Mouse (Mus musculus) kidney, embryonic 14.5 days (tissue): ENCODE measurements around the gene Esrra. TPM values are rescaled to one million over a fixed set of nuclear protein-coding genes. Genes with fewer than 3 reads are reported as not detected.

Experiments
- ATAC-seq: fragments of 200-750 bp; cut with Nextera tagmentation; 2 replicates; pipeline ENCODE4 v1.8.0; 2017; ENCODE audit warnings: moderate number of reproducible peaks, mild to moderate bottlenecking, moderate TSS enrichment, moderate library complexity; ENCODE audit not compliant: low FRiP score, low TSS enrichment
- H3K27ac ChIP-seq: fragments of 300-500 bp; sonication (generic); 2 replicates; pipeline ENCODE4 v1.5.1; 2014; ENCODE audit warnings: low read depth, mild to moderate bottlenecking, low read length, moderate library complexity, mixed read lengths
- H3K27me3 ChIP-seq: fragments of 300-500 bp; sonication (generic); 2 replicates; pipeline ENCODE4 v1.6.1; 2014; ENCODE audit warnings: mild to moderate bottlenecking, low read length; ENCODE audit not compliant: control insufficient read depth, insufficient read depth
- H3K36me3 ChIP-seq: fragments of 300-500 bp; sonication (generic); 2 replicates; pipeline ENCODE4 v1.6.1; 2014; ENCODE audit warnings: low read length, mixed read lengths; ENCODE audit not compliant: control insufficient read depth, insufficient read depth
- H3K4me1 ChIP-seq: fragments of 300-500 bp; sonication (generic); 2 replicates; pipeline ENCODE4 v1.6.1; 2014; ENCODE audit warnings: low read length, mixed read lengths; ENCODE audit not compliant: control insufficient read depth, insufficient read depth
- H3K4me2 ChIP-seq: fragments of 300-500 bp; sonication (generic); replicated peaks from 2 replicates; pipeline ENCODE4 v1.6.1; 2014; ENCODE audit warnings: low read depth, mild to moderate bottlenecking, low read length
- H3K4me3 ChIP-seq: fragments of 300-500 bp; sonication (generic); 2 replicates; pipeline ENCODE4 v1.5.1; 2014; ENCODE audit warnings: mild to moderate bottlenecking, low read length
- H3K9ac ChIP-seq: fragments of 300-500 bp; sonication (generic); 2 replicates; pipeline ENCODE4 v1.6.1; 2014; ENCODE audit warnings: low read depth, mild to moderate bottlenecking, low read length, moderate library complexity
- H3K9me3 ChIP-seq: fragments of 300-500 bp; sonication (generic); 2 replicates; pipeline ENCODE4 v1.6.1; 2016; ENCODE audit warnings: low read length; ENCODE audit not compliant: control insufficient read depth
- WGBS: fragments of 180-500 bp; shearing (Covaris S2); extraction: QIAGEN DNeasy Blood & Tissue Kit; methylation state at CpG from one replicate; pipeline ENCODE4 v1.1.7; 2014; 5-methylcytosine and 5-hydroxymethylcytosine counted together
- polyA plus RNA-seq: library from polyadenylated mRNA; unstranded; fragments of >200 nt; fragmentation: Nextera tagmentation; extraction: Ambion mirVana; gene quantifications from 2 replicates; pipeline ENCODE4 v1.2.1, GENCODE M21; 2014

Esrra gene
- polyA plus RNA-seq, 1 experiment from 2014 or later = 5.2 TPM

GRCm38 (mm10) chr19:6934195-6934977, 12.8 kb upstream of the Esrra start, which contains the start of gene Kcnk4:
Kcnk4 (minus strand) TSS chr19:6934515.
- no peaks in the 10 kb centered on the region for H3K36me3 ChIP-seq
- ATAC-seq = no peak
- H3K27me3 ChIP-seq = peaks cover 62% of the 10 kb centered on the region
- peak within 1 kb of the TSS; percentile 44 for H3K9ac ChIP-seq
- peaks cover 10% of the 10 kb centered on the region for H3K4me1 ChIP-seq
- H3K27ac ChIP-seq = no peak within 1 kb of the TSS
- H3K4me2 ChIP-seq = peak within 1 kb of the TSS; percentile 78
- peak within 1 kb of the TSS; percentile 41 for H3K4me3 ChIP-seq
- WGBS = 11% methylated on average over 23 of the region's 23 CpGs
- no peaks in the 10 kb centered on the region for H3K9me3 ChIP-seq

GRCm38 (mm10) chr19:6933436-6934194, 12.0 kb upstream of the Esrra start:
- 2% methylated on average over 58 of the region's 58 CpGs for WGBS
- no peak overlapping the region for H3K27ac ChIP-seq
- H3K27me3 ChIP-seq = peaks cover 62% of the 10 kb centered on the region
- H3K4me1 ChIP-seq = peaks cover 10% of the 10 kb centered on the region
- no peaks in the 10 kb centered on the region for H3K9me3 ChIP-seq
- peak overlapping the region; percentile 41 for H3K4me3 ChIP-seq
- ATAC-seq = peak; percentile 15; the same call in 1 of the 2 replicates
- H3K36me3 ChIP-seq = no peaks in the 10 kb centered on the region
- H3K4me2 ChIP-seq = peak overlapping the region; percentile 78
- peak overlapping the region; percentile 44 for H3K9ac ChIP-seq

GRCm38 (mm10) chr19:6933102-6933435, 11.5 kb upstream of the Esrra start:
- no peak for ATAC-seq
- peaks cover 10% of the 10 kb centered on the region for H3K4me1 ChIP-seq
- H3K9ac ChIP-seq = no peak overlapping the region
- H3K27me3 ChIP-seq = peaks cover 65% of the 10 kb centered on the region
- H3K9me3 ChIP-seq = no peaks in the 10 kb centered on the region
- no peak overlapping the region for H3K27ac ChIP-seq
- no peaks in the 10 kb centered on the region for H3K36me3 ChIP-seq
- H3K4me2 ChIP-seq = no peak overlapping the region
- 30% methylated on average over 4 of the region's 4 CpGs for WGBS
- peak overlapping the region; percentile 41 for H3K4me3 ChIP-seq

- Histone ChIP-seq H3K4me2 (no peak overlapping the region), H3K27me3 (peaks cover 75% of the 10 kb centered on the region), H3K4me1 (peaks cover 10% of the 10 kb centered on the region), H3K27ac (no peak overlapping the region), H3K4me3 (no peak overlapping the region), H3K36me3 (no peaks in the 10 kb centered on the region), H3K9ac (no peak overlapping the region), H3K9me3 (no peaks in the 10 kb centered on the region)
- WGBS = 58% methylated on average over 1 of the region's 1 CpGs
- no peak for ATAC-seq
Observed at GRCm38 (mm10) chr19:6932018-6932417, 10.4 kb upstream of the Esrra start.

- H3K4me2 ChIP-seq = no peak overlapping the region
- no peak for ATAC-seq
- H3K4me1 ChIP-seq = peaks cover 10% of the 10 kb centered on the region
- H3K9me3 ChIP-seq = peaks cover 3% of the 10 kb centered on the region; the same call in 1 of the 2 replicates
- no peak overlapping the region for H3K4me3 ChIP-seq
- no peak overlapping the region for H3K9ac ChIP-seq
- peaks cover 83% of the 10 kb centered on the region for H3K27me3 ChIP-seq
- H3K27ac ChIP-seq = no peak overlapping the region
- H3K36me3 ChIP-seq = no peaks in the 10 kb centered on the region
- WGBS = 0% methylated on average over 2 of the region's 2 CpGs
Observed at GRCm38 (mm10) chr19:6931002-6931401, 9.4 kb upstream of the Esrra start.

GRCm38 (mm10) chr19:6928080-6928479, 6.5 kb upstream of the Esrra start:
- ATAC-seq = no peak
- Histone ChIP-seq H3K4me1 (0 out of 2 replicates have a peak, but pooled peaks cover 3% of the 10 kb centered on the region), H3K27ac (no peak overlapping the region), H3K9ac (no peak overlapping the region), H3K4me2 (no peak overlapping the region), H3K36me3 (no peaks in the 10 kb centered on the region), H3K27me3 (peaks cover 78% of the 10 kb centered on the region), H3K4me3 (no peak overlapping the region), H3K9me3 (peaks cover 4% of the 10 kb centered on the region; the same call in 1 of the 2 replicates)
- WGBS = 15% methylated on average over 9 of the region's 9 CpGs

GRCm38 (mm10) chr19:6926559-6927255, 5.1 kb upstream of the Esrra start:
- H3K9me3 ChIP-seq = peaks cover 4% of the 10 kb centered on the region; the same call in 1 of the 2 replicates
- WGBS = 19% methylated on average over 26 of the region's 26 CpGs
- no peaks in the 10 kb centered on the region for H3K36me3 ChIP-seq
- peak overlapping the region; percentile 29; the same call in 1 of the 2 replicates for H3K4me2 ChIP-seq
- peak overlapping the region; percentile 19 for H3K4me3 ChIP-seq
- ATAC-seq = no peak
- H3K9ac ChIP-seq = no peak overlapping the region
- H3K27ac ChIP-seq = no peak overlapping the region
- peaks cover 66% of the 10 kb centered on the region for H3K27me3 ChIP-seq
- H3K4me1 ChIP-seq = 0 out of 2 replicates have a peak, but pooled peaks cover 3% of the 10 kb centered on the region

- Histone ChIP-seq H3K9ac (no peak overlapping the region), H3K4me3 (peak overlapping the region; percentile 24; the same call in 1 of the 2 replicates), H3K4me1 (peaks cover 7% of the 10 kb centered on the region), H3K27me3 (peaks cover 57% of the 10 kb centered on the region), H3K27ac (no peak overlapping the region), H3K36me3 (no peaks in the 10 kb centered on the region), H3K9me3 (peaks cover 4% of the 10 kb centered on the region; the same call in 1 of the 2 replicates), H3K4me2 (peak overlapping the region; percentile 28)
- no peak for ATAC-seq
- WGBS = 6% methylated on average over 40 of the region's 40 CpGs
Observed at GRCm38 (mm10) chr19:6925611-6926329, 4.2 kb upstream of the Esrra start.
